Mouse (Mus musculus) adrenal gland, postnatal 4 days (tissue): ENCODE measurements around the gene Ccl12. TPM values are rescaled to one million over a fixed set of nuclear protein-coding genes. Genes with fewer than 3 reads are reported as not detected.

ENCODE experiments used
- DNase-seq, 2 experiments: peaks; one replicate each; pipeline ENCODE4 v3.0.0; 2021 to 2022; ENCODE audit warnings: low spot score in 2 of 2, mixed read lengths in 2 of 2
- total RNA-seq, 2 experiments: library from RNA; stranded (reverse); gene quantifications; 2 replicates each; pipeline ENCODE4 v1.2.3; 2021

The Ccl12 gene
- total RNA-seq, 2 experiments from 2014 or later: 0.84 to 1.1 TPM

- DNase-seq: no peak
These were observed 34.6 kb downstream of the Ccl12 start for GRCm38 (mm10) chr11:82136196-82136595.

- no peak for DNase-seq
These were observed 37.9 kb downstream of the Ccl12 start for GRCm38 (mm10) chr11:82139492-82140094.

Other genes with a start within 250 kb of the Ccl12 start
- gene 5530401A14Rik, start 241.2 kb upstream of the Ccl12 start, total RNA-seq: under 1 TPM; 0.08 to 0.20 TPM
- 1 to 10 TPM; 4.4 to 6.0 TPM for gene Asic2, start 133.4 kb upstream of the Ccl12 start, total RNA-seq
- 1 to 10 TPM; 1.1 to 1.4 TPM for gene Ccl2, start 66.3 kb upstream of the Ccl12 start, total RNA-seq
- not detected for gene Gm17268, start 63.3 kb upstream of the Ccl12 start, total RNA-seq
- not detected for gene Ccl7, start 56.1 kb upstream of the Ccl12 start, total RNA-seq
- 1 to 10 TPM; 3.8 to 4.0 TPM for gene Ccl11, start 44.0 kb upstream of the Ccl12 start, total RNA-seq
- gene Ccl8, start 13.3 kb downstream of the Ccl12 start, total RNA-seq: not detected
- gene Ccl1, start 203.8 kb downstream of the Ccl12 start, total RNA-seq: not detected